12 mouse cellular contexts compared by ENCODE assay signal in the genomic region with DNA sequence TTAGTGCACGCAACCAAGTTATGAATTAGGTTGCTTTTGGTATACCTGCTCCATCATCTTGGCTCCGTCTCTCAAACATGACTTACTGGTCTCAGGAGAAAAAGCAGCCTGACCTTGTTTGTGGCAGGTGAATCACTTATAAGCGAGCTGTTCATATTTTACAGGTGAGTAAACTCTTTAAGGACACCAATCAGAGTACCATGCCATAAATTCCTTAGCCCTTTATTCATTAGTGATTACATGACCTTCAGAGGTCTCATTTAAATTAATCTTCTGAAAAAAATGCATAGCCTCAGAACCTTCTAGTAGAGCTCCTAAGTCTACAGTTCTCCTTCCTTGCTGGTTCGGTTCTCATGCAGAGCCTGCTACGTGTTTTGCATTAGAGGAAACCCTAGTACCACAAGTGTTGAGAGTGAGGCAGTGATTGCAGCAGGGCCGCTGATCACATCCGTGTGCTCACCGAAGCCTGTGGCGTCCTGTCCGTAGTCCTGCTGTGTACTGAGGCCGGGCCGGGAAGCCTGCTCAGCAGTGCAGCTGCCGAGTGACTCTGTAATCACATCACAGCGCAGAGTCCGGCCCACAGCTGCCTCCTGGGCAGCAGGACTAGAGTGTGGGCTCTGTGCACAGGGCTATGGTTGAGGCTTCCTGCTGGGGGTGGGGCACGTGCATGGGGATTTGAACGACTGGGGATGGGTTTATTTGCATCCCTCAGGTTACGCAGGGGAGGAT. TPM values are rescaled to one million over a fixed set of nuclear protein-coding genes. Genes with fewer than 3 reads are reported as not detected.
DNase-seq lines count a peak whose midpoint lies in the region; ATAC-seq and TF ChIP-seq lines count a peak whose summit lies in the region.
"Had no signal": no experiment of that assay in that cellular context is flagged by ENCODE, and none has a peak within 500 bp of the region (broad histone marks: within the 10 kb centered on the region; RNA-seq: fewer than 3 reads in every experiment).

No protein-coding gene starts in this region.

- TF ChIP-seq CTCF in intestine, postnatal 0 days (IDR thresholded peaks at IDR 0.05; ENCODE audit: low read depth) = no peak

- no peaks in the 10 kb centered on the region for H3K27me3 ChIP-seq in forebrain, embryonic 10.5 days (ENCODE audit: poor library complexity, severe bottlenecking)
- H3K27me3 ChIP-seq in forebrain, embryonic 13.5 days = no peaks in the 10 kb centered on the region
- H3K27me3 ChIP-seq in intestine, embryonic 14.5 days (replicated peaks; ENCODE audit: control insufficient read depth, insufficient read depth, low read length) = no peaks in the 10 kb centered on the region
- H3K27me3 ChIP-seq in intestine, postnatal 0 days (replicated peaks; ENCODE audit: control insufficient read depth, insufficient read depth, low read length) = no peaks in the 10 kb centered on the region
- no peaks in the 10 kb centered on the region for H3K27me3 ChIP-seq in midbrain, embryonic 11.5 days (ENCODE audit: control insufficient read depth, insufficient read depth, low read length)
- no peaks in the 10 kb centered on the region for H3K27me3 ChIP-seq in midbrain, embryonic 16.5 days (ENCODE audit: control insufficient read depth, insufficient read depth, low read depth, low read length)
- no peaks in the 10 kb centered on the region for H3K27me3 ChIP-seq in limb, embryonic 15.5 days

- no peaks in the 10 kb centered on the region for H3K36me3 ChIP-seq in forebrain, embryonic 10.5 days (replicated peaks)
- no peaks in the 10 kb centered on the region for H3K36me3 ChIP-seq in forebrain, embryonic 13.5 days (ENCODE audit: poor library complexity, severe bottlenecking)
- H3K36me3 ChIP-seq in intestine, embryonic 14.5 days (ENCODE audit: control insufficient read depth, insufficient read depth, low read length) = no peaks in the 10 kb centered on the region
- no peaks in the 10 kb centered on the region for H3K36me3 ChIP-seq in intestine, postnatal 0 days (ENCODE audit: control insufficient read depth, insufficient read depth)
- H3K36me3 ChIP-seq in midbrain, embryonic 11.5 days (ENCODE audit: control insufficient read depth, insufficient read depth, low read length) = no peaks in the 10 kb centered on the region
- no peaks in the 10 kb centered on the region for H3K36me3 ChIP-seq in midbrain, embryonic 16.5 days (ENCODE audit: control insufficient read depth, insufficient read depth, low read length)
- H3K36me3 ChIP-seq in limb, embryonic 15.5 days = no peaks in the 10 kb centered on the region

- peaks cover 33% of the 10 kb centered on the region for H3K4me1 ChIP-seq in forebrain, embryonic 10.5 days
- peaks cover 6% of the 10 kb centered on the region; the same call in 1 of the 2 replicates for H3K4me1 ChIP-seq in forebrain, embryonic 13.5 days
- H3K4me1 ChIP-seq in intestine, embryonic 14.5 days (replicated peaks; ENCODE audit: control insufficient read depth, insufficient read depth, low read length) = peaks cover 13% of the 10 kb centered on the region; the same call in 1 of the 2 replicates
- H3K4me1 ChIP-seq in intestine, postnatal 0 days (replicated peaks; ENCODE audit: control insufficient read depth, insufficient read depth, low read length) = no peaks in the 10 kb centered on the region
- H3K4me1 ChIP-seq in midbrain, embryonic 11.5 days (ENCODE audit: control insufficient read depth, insufficient read depth, low read length) = no peaks in the 10 kb centered on the region
- H3K4me1 ChIP-seq in midbrain, embryonic 16.5 days (ENCODE audit: control insufficient read depth, insufficient read depth, low read length) = peaks cover 2% of the 10 kb centered on the region; the same call in 1 of the 2 replicates
- peaks cover 35% of the 10 kb centered on the region for H3K4me1 ChIP-seq in limb, embryonic 15.5 days

- H3K27ac ChIP-seq in forebrain, embryonic 10.5 days = peak overlapping the region; percentile 48; the same call in 1 of the 2 replicates
- no peak overlapping the region for H3K27ac ChIP-seq in forebrain, embryonic 13.5 days
- H3K27ac ChIP-seq in intestine, embryonic 14.5 days (ENCODE audit: low read depth) = no peak overlapping the region
- no peak overlapping the region for H3K27ac ChIP-seq in intestine, postnatal 0 days (ENCODE audit: low read depth, low read length)
- no peak overlapping the region for H3K27ac ChIP-seq in midbrain, embryonic 11.5 days (ENCODE audit: low read depth, low read length)
- no peak overlapping the region for H3K27ac ChIP-seq in midbrain, embryonic 16.5 days (ENCODE audit: low read length)
- H3K27ac ChIP-seq in limb, embryonic 15.5 days = peak overlapping the region; percentile 51; the same call in 1 of the 2 replicates
- H3K27ac ChIP-seq: left cerebral cortex, adult 2 months had no signal

- DNase-seq in forebrain, embryonic 10.5 days (ENCODE audit: extremely low spot score, low spot score) = no peak
- no peak for DNase-seq in intestine, embryonic 14.5 days (ENCODE audit: low spot score)
- DNase-seq in midbrain, embryonic 11.5 days (ENCODE audit: low spot score, missing footprints) = peak; percentile 81
- no peak for DNase-seq in B cell, adult 2 months
- DNase-seq: lung, adult 18-20 months had no signal

- no peak for ATAC-seq in forebrain, embryonic 13.5 days
- ATAC-seq in intestine, embryonic 14.5 days (replicated peaks; ENCODE audit: low FRiP score, low TSS enrichment, low read depth) = peak; percentile 40; the same call in 1 of the 2 replicates
- no peak for ATAC-seq in intestine, postnatal 0 days
- 0 out of 2 replicates have a peak, but pooled peaks have one; percentile 24 for ATAC-seq in midbrain, embryonic 11.5 days (ENCODE audit: low FRiP score)
- no peak for ATAC-seq in midbrain, embryonic 16.5 days
- no peak for ATAC-seq in limb, embryonic 15.5 days (ENCODE audit: insufficient number of reproducible peaks, low FRiP score, low TSS enrichment, low read depth)
- ATAC-seq: inflammation-experienced regulatory T-cells, adult 6 months had no signal

- no peak overlapping the region for H3K4me3 ChIP-seq in forebrain, embryonic 10.5 days
- H3K4me3 ChIP-seq in forebrain, embryonic 13.5 days = no peak overlapping the region
- H3K4me3 ChIP-seq in intestine, embryonic 14.5 days (ENCODE audit: low read depth, low read length) = no peak overlapping the region
- no peak overlapping the region for H3K4me3 ChIP-seq in intestine, postnatal 0 days (ENCODE audit: low read depth, low read length)
- no peak overlapping the region for H3K4me3 ChIP-seq in midbrain, embryonic 11.5 days (ENCODE audit: low read depth, low read length)
- no peak overlapping the region for H3K4me3 ChIP-seq in midbrain, embryonic 16.5 days (ENCODE audit: low read depth, low read length)
- H3K4me3 ChIP-seq in limb, embryonic 15.5 days = no peak overlapping the region
- H3K4me3 ChIP-seq: left cerebral cortex, adult 2 months; myocyte had no signal

- H3K9me3 ChIP-seq in forebrain, embryonic 10.5 days = no peaks in the 10 kb centered on the region
- H3K9me3 ChIP-seq in forebrain, embryonic 13.5 days (replicated peaks) = no peaks in the 10 kb centered on the region
- no peaks in the 10 kb centered on the region for H3K9me3 ChIP-seq in intestine, embryonic 14.5 days (ENCODE audit: control insufficient read depth, low read length)
- H3K9me3 ChIP-seq in intestine, postnatal 0 days (ENCODE audit: control insufficient read depth) = no peaks in the 10 kb centered on the region
- no peaks in the 10 kb centered on the region for H3K9me3 ChIP-seq in midbrain, embryonic 11.5 days (ENCODE audit: control insufficient read depth, low read length)
- no peaks in the 10 kb centered on the region for H3K9me3 ChIP-seq in midbrain, embryonic 16.5 days (replicated peaks; ENCODE audit: control insufficient read depth, low read length, poor library complexity, severe bottlenecking)
- H3K9me3 ChIP-seq in limb, embryonic 15.5 days = no peaks in the 10 kb centered on the region

- 31% methylated on average over 18 of the region's 18 CpGs for WGBS in forebrain, embryonic 10.5 days
- 37% methylated on average over 18 of the region's 18 CpGs for WGBS in forebrain, embryonic 13.5 days
- 46% methylated on average over 18 of the region's 18 CpGs for WGBS in intestine, embryonic 14.5 days
- WGBS in intestine, postnatal 0 days = 43% methylated on average over 18 of the region's 18 CpGs
- 37% methylated on average over 18 of the region's 18 CpGs for WGBS in midbrain, embryonic 11.5 days
- WGBS in midbrain, embryonic 16.5 days = 27% methylated on average over 18 of the region's 18 CpGs
- WGBS in limb, embryonic 15.5 days = 40% methylated on average over 18 of the region's 18 CpGs

- H3K9ac ChIP-seq in forebrain, embryonic 13.5 days = no peak overlapping the region
- H3K9ac ChIP-seq in intestine, embryonic 14.5 days (ENCODE audit: low read length) = no peak overlapping the region
- H3K9ac ChIP-seq in intestine, postnatal 0 days (ENCODE audit: low read depth, low read length) = no peak overlapping the region
- no peak overlapping the region for H3K9ac ChIP-seq in midbrain, embryonic 11.5 days (ENCODE audit: low read length)
- H3K9ac ChIP-seq in midbrain, embryonic 16.5 days (ENCODE audit: low read depth, low read length) = no peak overlapping the region
- no peak overlapping the region for H3K9ac ChIP-seq in limb, embryonic 15.5 days

- no peak overlapping the region for H3K4me2 ChIP-seq in forebrain, embryonic 13.5 days
- no peak overlapping the region for H3K4me2 ChIP-seq in intestine, embryonic 14.5 days (ENCODE audit: low read length)
- H3K4me2 ChIP-seq in intestine, postnatal 0 days (replicated peaks; ENCODE audit: low read depth) = no peak overlapping the region
- H3K4me2 ChIP-seq in midbrain, embryonic 11.5 days = no peak overlapping the region
- H3K4me2 ChIP-seq in midbrain, embryonic 16.5 days (ENCODE audit: low read length) = no peak overlapping the region
- no peak overlapping the region for H3K4me2 ChIP-seq in limb, embryonic 15.5 days

RNA-seq across cellular contexts. Expression of a gene that starts 23.9 kb away (rescaled TPM):
- 1.7 and 2.3 TPM in 2 replicates for polyA plus RNA-seq in forebrain, embryonic 10.5 days (2016; fragmentation: Nextera tagmentation; extraction: Ambion mirVana)
- polyA plus RNA-seq in forebrain, embryonic 13.5 days (2015; fragmentation: Nextera tagmentation; extraction: Ambion mirVana) = 2.8 and 2.9 TPM in 2 replicates
- 9.1 and 10.8 TPM in 2 replicates for polyA plus RNA-seq in intestine, embryonic 14.5 days (2014; fragmentation: Nextera tagmentation; extraction: Ambion mirVana)
- 3.3 and 4.4 TPM in 2 replicates for polyA plus RNA-seq in intestine, postnatal 0 days (2015; fragmentation: Nextera tagmentation; extraction: Ambion mirVana)
- 3.8 TPM in 2 replicates for polyA plus RNA-seq in midbrain, embryonic 11.5 days (2014; fragmentation: Nextera tagmentation; extraction: Ambion mirVana)
- 5.0 and 6.0 TPM in 2 replicates for polyA plus RNA-seq in midbrain, embryonic 16.5 days (2015; fragmentation: Nextera tagmentation; extraction: Ambion mirVana)
- 9.9 and 13.6 TPM in 2 replicates for polyA plus RNA-seq in limb, embryonic 15.5 days (2015; fragmentation: Nextera tagmentation; extraction: Ambion mirVana)

Comparison
In these comparisons a context has a peak if more than half of its experiments do, and no peak if none do; other contexts are left out.
1. H3K27ac ChIP-seq: peak in forebrain, embryonic 10.5 days (single experiment) and limb, embryonic 15.5 days (single experiment); none in forebrain, embryonic 13.5 days (single experiment), intestine, embryonic 14.5 days (single experiment), intestine, postnatal 0 days (single experiment), midbrain, embryonic 11.5 days (single experiment) and midbrain, embryonic 16.5 days (single experiment).
2. ATAC-seq: peak in intestine, embryonic 14.5 days (single experiment) and midbrain, embryonic 11.5 days (single experiment); none in forebrain, embryonic 13.5 days (single experiment), intestine, postnatal 0 days (single experiment), midbrain, embryonic 16.5 days (single experiment) and limb, embryonic 15.5 days (single experiment).